Mouse (Mus musculus) forebrain, embryonic 16.5 days (tissue): ENCODE measurements around the gene Abcc8. TPM values are rescaled to one million over a fixed set of nuclear protein-coding genes. Genes with fewer than 3 reads are reported as not detected.

Source experiments
- ATAC-seq: fragments of 200-750 bp; cut with Nextera tagmentation; 2 replicates; pipeline ENCODE4 v1.8.0; 2017; ENCODE audit warnings: mild to moderate bottlenecking, moderate library complexity
- H3K27ac ChIP-seq: fragments of 300-500 bp; sonication (generic); 2 replicates; pipeline ENCODE4 v1.5.1; 2014; ENCODE audit warnings: low read length, control low read depth
- H3K27me3 ChIP-seq: fragments of 300-500 bp; sonication (generic); replicated peaks from 2 replicates; pipeline ENCODE4 v1.6.1; 2014; ENCODE audit warnings: low read length; ENCODE audit not compliant: control insufficient read depth, insufficient read depth
- H3K36me3 ChIP-seq: fragments of 300-500 bp; sonication (generic); 2 replicates; pipeline ENCODE4 v1.6.1; 2014; ENCODE audit not compliant: control insufficient read depth, insufficient read depth
- H3K4me1 ChIP-seq: fragments of 300-500 bp; sonication (generic); replicated peaks from 2 replicates; pipeline ENCODE4 v1.6.1; 2014; ENCODE audit warnings: low read length; ENCODE audit not compliant: control insufficient read depth, insufficient read depth
- H3K4me2 ChIP-seq: fragments of 300-500 bp; sonication (generic); 2 replicates; pipeline ENCODE4 v1.6.1; 2014; ENCODE audit warnings: mild to moderate bottlenecking, low read length, control low read depth
- H3K4me3 ChIP-seq: fragments of 300-500 bp; sonication (generic); replicated peaks from 2 replicates; pipeline ENCODE4 v1.5.1; 2014; ENCODE audit warnings: mild to moderate bottlenecking, low read length, control low read depth
- H3K9ac ChIP-seq: fragments of 300-500 bp; sonication (generic); replicated peaks from 2 replicates; pipeline ENCODE4 v1.6.1; 2014; ENCODE audit warnings: low read depth, low read length, control low read depth
- H3K9me3 ChIP-seq: fragments of 300-500 bp; sonication (generic); 2 replicates; pipeline ENCODE4 v1.6.1; 2016; ENCODE audit warnings: low read length; ENCODE audit not compliant: control insufficient read depth
- WGBS: fragments of 180-500 bp; shearing (Covaris S2); extraction: QIAGEN DNeasy Blood & Tissue Kit; methylation state at CpG from one replicate; pipeline ENCODE4 v1.1.7; 2014; 5-methylcytosine and 5-hydroxymethylcytosine counted together
- polyA plus RNA-seq: library from polyadenylated mRNA; unstranded; fragments of >200 nt; fragmentation: Nextera tagmentation; extraction: Ambion mirVana; gene quantifications from 2 replicates; pipeline ENCODE4 v1.2.1, GENCODE M21; 2015

Abcc8 gene
- polyA plus RNA-seq, 1 experiment from 2014 or later, result 34.3 TPM

DNA sequence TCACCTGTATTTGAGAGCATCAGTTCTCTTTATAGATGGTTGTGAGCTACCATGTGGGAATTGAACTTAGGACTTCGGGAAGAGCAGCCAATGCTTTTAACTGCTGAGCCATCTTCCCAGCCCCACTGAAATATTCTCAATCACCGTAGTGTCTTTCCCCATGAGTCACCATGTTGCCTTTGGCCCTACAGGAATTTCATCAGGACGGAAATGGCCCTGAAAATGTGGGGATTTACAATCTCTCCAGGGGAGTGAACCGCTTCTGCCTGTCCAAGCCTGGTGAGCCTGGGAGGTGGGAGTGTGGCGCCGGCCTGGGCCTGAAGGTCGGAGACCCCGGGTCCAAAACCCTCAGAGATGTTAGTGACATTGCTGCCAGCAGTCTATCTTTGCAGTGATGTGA, 119.1 kb downstream of the Abcc8 start:
- no peak overlapping the region for H3K4me2 ChIP-seq
- no peak overlapping the region for H3K4me3 ChIP-seq
- H3K9ac ChIP-seq, result no peak overlapping the region
- H3K36me3 ChIP-seq, result peaks cover 36% of the 10 kb centered on the region
- ATAC-seq, result no peak
- H3K4me1 ChIP-seq, result no peaks in the 10 kb centered on the region
- H3K27ac ChIP-seq, result no peak overlapping the region
- no peaks in the 10 kb centered on the region for H3K27me3 ChIP-seq
- H3K9me3 ChIP-seq, result no peaks in the 10 kb centered on the region
- 97% methylated on average over 8 of the region's 8 CpGs for WGBS

DNA sequence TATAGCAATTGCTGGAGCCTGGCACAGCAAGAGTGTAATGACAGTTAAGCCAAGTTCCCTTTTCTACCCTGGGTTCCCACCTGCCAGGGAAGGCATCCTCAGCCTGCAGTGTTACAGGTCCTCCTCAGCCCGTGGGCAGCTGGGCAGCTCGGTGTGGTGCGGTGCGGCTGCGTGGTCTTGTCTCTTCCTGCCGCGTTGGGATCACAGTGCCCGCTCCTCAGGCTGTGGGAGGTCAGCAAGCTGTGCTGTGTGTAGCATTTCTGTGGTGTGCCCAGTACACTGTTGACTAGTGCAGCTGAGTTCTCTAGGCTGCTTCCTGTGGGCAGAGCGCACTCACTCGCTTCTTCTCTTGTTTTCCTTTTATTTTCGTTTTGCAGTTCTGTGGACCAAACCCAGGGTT, 121.0 kb downstream of the Abcc8 start:
- H3K4me1 ChIP-seq, result no peaks in the 10 kb centered on the region
- WGBS, result 93% methylated on average over 11 of the region's 11 CpGs
- no peaks in the 10 kb centered on the region for H3K9me3 ChIP-seq
- H3K36me3 ChIP-seq, result peaks cover 35% of the 10 kb centered on the region
- no peak for ATAC-seq
- H3K9ac ChIP-seq, result no peak overlapping the region
- H3K27ac ChIP-seq, result no peak overlapping the region
- H3K4me3 ChIP-seq, result no peak overlapping the region
- no peaks in the 10 kb centered on the region for H3K27me3 ChIP-seq
- no peak overlapping the region for H3K4me2 ChIP-seq

Other genes with a start within 250 kb of the Abcc8 start
- gene Abcc6, start 149.7 kb downstream of the Abcc8 start, polyA plus RNA-seq, result 0.47 and 0.86 TPM in 2 replicates
- gene Nomo1, start 146.3 kb downstream of the Abcc8 start, polyA plus RNA-seq, result 46.0 and 47.1 TPM in 2 replicates
- 5.7 and 6.0 TPM in 2 replicates for gene Kcnj11, start 79.3 kb downstream of the Abcc8 start, polyA plus RNA-seq
- gene Ush1c, start 58.5 kb upstream of the Abcc8 start, polyA plus RNA-seq, result 1.2 and 2.5 TPM in 2 replicates
- not detected in 2 replicates for gene Otog, start 61.0 kb upstream of the Abcc8 start, polyA plus RNA-seq
- 0.14 TPM in 1 of 2 replicates, not detected in the other for gene Myod1, start 196.4 kb upstream of the Abcc8 start, polyA plus RNA-seq
- 7.6 and 8.4 TPM in 2 replicates for gene Kcnc1, start 216.5 kb upstream of the Abcc8 start, polyA plus RNA-seq